Mouse (Mus musculus): Measurements from ENCODE around the gene Smc3.
"Not testable (repeated sequence)": the region's sequence is repeated elsewhere in the genome, so short reads cannot be mapped to it uniquely, and the experiment has no call there.

Gene Smc3

GRCm38 (mm10) chr19:53653624-53654467 is 53.6 kb downstream of the Smc3 start:
- DNase-seq (ENCODE audit: low read depth, low spot score) = peak; percentile 38

- not testable (repeated sequence) for DNase-seq (ENCODE audit: low read depth, low spot score)
Measured at GRCm38 (mm10) chr19:53656443-53656842, 56.2 kb downstream of the Smc3 start.

GRCm38 (mm10) chr19:53657437-53657836 is 57.2 kb downstream of the Smc3 start:
- no peak for DNase-seq (ENCODE audit: low read depth, low spot score)

GRCm38 (mm10) chr19:53660722-53661420 is 60.7 kb downstream of the Smc3 start:
- no peak for DNase-seq (ENCODE audit: low read depth, low spot score)

- no peak for DNase-seq (ENCODE audit: low read depth, low spot score)
Measured at GRCm38 (mm10) chr19:53661938-53662722, 61.9 kb downstream of the Smc3 start.

- no peak for DNase-seq (ENCODE audit: low read depth, low spot score)
Measured at GRCm38 (mm10) chr19:53664831-53665230, 64.6 kb downstream of the Smc3 start.

- DNase-seq (ENCODE audit: low read depth, low spot score) = no peak
Measured at GRCm38 (mm10) chr19:53665391-53665790, 65.2 kb downstream of the Smc3 start.

- no peak for DNase-seq (ENCODE audit: low read depth, low spot score)
Measured at GRCm38 (mm10) chr19:53666708-53667107, 66.5 kb downstream of the Smc3 start.

- no peak for DNase-seq (ENCODE audit: low read depth, low spot score)
Measured at GRCm38 (mm10) chr19:53668821-53669220, 68.6 kb downstream of the Smc3 start.

GRCm38 (mm10) chr19:53670625-53671141 is 70.5 kb downstream of the Smc3 start:
- DNase-seq (ENCODE audit: low read depth, low spot score) = no peak

GRCm38 (mm10) chr19:53671432-53671831 is 71.2 kb downstream of the Smc3 start:
- no peak for DNase-seq (ENCODE audit: low read depth, low spot score)

- peak; percentile 43 for DNase-seq (ENCODE audit: low read depth, low spot score)
Measured at GRCm38 (mm10) chr19:53674131-53674925, 74.1 kb downstream of the Smc3 start.

- no peak for DNase-seq (ENCODE audit: low read depth, low spot score)
Measured at GRCm38 (mm10) chr19:53676228-53676627, 76.0 kb downstream of the Smc3 start.

GRCm38 (mm10) chr19:53676718-53677634 is 76.8 kb downstream of the Smc3 start, which contains the start of gene Rbm20:
TSS of gene Rbm20 (plus strand) at chr19:53677306.
- no peak for DNase-seq (ENCODE audit: low read depth, low spot score)

- no peak for DNase-seq (ENCODE audit: low read depth, low spot score)
Measured at GRCm38 (mm10) chr19:53679194-53679593, 79.0 kb downstream of the Smc3 start.

- DNase-seq (ENCODE audit: low read depth, low spot score) = no peak
Measured at GRCm38 (mm10) chr19:53679981-53680380, 79.8 kb downstream of the Smc3 start.

GRCm38 (mm10) chr19:53682427-53682826 is 82.2 kb downstream of the Smc3 start:
- DNase-seq (ENCODE audit: low read depth, low spot score) = no peak

- DNase-seq (ENCODE audit: low read depth, low spot score) = no peak
Measured at GRCm38 (mm10) chr19:53687592-53687991, 87.4 kb downstream of the Smc3 start.

GRCm38 (mm10) chr19:53690816-53691215 is 90.6 kb downstream of the Smc3 start:
- DNase-seq (ENCODE audit: low read depth, low spot score) = no peak

GRCm38 (mm10) chr19:53694020-53694419 is 93.8 kb downstream of the Smc3 start:
- no peak for DNase-seq (ENCODE audit: low read depth, low spot score)

Data from 3T3-L1 (cell line).